Mouse (Mus musculus): ENCODE data around the gene Zfp568.

The Zfp568 gene

DNA sequence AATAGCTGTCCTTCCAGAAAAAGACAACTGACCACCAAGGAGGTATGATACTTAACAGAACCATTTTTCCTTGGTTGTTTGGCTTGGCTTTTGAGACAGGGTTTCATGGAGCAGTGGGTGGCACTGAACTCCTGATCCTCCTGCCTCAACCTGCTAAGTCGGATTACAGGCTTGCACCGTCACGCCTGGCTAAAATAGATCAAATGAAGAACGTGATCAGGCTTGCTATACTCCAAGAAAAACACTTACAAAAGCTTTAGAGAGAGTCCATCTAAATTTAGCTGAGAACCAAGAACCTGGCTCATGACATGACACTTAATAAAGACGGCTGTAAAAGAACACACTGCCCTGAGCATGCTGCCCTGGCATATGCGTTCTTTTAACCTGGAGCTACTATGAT is 76.6 kb downstream of the Zfp568 start:
- DNase-seq (ENCODE audit: low spot score): no peak

DNA sequence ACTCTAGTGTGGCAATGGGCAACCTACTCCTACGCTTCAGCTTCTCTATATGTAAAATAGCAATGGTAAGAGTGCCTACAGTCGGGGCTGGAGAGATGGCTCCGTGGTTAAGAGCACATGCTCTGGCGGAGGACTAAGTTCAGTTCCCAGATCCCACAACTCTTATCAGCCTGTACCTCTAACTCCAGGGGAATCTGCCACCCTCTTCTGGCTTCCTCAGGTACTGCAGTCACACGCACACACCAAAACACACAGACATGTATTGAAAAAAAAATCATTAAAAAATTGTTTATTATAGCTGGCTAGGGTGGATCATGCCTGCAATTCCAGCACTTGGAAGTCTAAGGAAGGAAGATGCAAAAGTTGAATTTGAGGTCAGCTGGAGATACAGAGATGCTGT is 78.7 kb downstream of the Zfp568 start:
- DNase-seq (ENCODE audit: low spot score): no peak

- DNase-seq (ENCODE audit: low spot score): no peak
These were observed 80.9 kb downstream of the Zfp568 start for GRCm38 (mm10) chr7:30064622-30065021.

DNA sequence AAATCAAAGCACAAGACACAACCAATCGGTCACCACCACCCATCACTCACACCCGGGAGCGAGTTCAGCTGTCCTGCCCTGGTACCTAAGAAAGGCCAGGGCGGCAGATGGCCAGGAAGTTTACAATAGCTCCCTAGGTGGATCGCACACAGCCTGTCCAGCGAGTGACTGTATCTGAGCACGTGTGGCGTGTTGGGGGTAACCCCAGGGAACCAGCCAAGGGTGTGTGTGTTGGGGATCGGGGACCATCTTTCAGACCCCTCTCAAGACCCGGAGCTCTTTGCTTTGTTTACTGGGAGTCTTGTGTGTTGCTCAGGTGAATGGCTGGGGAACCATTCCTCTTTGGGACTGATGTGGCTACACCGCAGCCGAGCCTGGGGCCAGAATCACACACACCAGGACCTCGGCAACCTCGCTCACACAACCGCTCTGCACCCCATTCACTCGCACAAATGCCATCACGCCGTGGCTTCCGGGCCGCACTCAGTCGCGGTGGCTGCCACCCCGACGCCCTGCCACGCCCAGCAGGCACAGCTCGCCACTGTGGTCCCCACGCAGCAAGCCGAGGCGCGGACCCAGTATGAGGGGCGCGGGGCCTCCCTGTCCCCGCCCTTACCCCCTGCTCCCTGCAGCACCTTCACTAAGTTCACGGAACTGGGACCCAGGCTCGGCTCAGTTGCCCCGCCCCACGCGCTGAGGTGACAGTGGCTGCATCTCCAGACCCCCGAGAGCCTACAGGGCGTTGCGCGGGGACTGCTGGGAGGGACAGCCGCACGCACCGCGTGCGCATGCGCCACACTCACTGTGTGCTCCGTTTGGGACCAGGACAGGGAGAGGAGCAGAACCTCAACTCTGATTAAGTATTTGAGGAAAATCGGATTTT is 88.6 kb downstream of the Zfp568 start, which contains the start of gene Zfp82:
Zfp82 (minus strand) TSS at position 755 of the 883 bp plus-strand sequence.
- peak; percentile 96 for DNase-seq (ENCODE audit: low spot score)
